Mouse (Mus musculus): ENCODE measurements around the gene A530016L24Rik. TPM values are rescaled to one million over a fixed set of nuclear protein-coding genes. Genes with fewer than 3 reads are reported as not detected.

Gene A530016L24Rik
- 0.07 TPM in 1 of 2 replicates, not detected in the other for polyA plus RNA-seq (2015; fragmentation: Nextera tagmentation; extraction: Ambion mirVana)

DNA sequence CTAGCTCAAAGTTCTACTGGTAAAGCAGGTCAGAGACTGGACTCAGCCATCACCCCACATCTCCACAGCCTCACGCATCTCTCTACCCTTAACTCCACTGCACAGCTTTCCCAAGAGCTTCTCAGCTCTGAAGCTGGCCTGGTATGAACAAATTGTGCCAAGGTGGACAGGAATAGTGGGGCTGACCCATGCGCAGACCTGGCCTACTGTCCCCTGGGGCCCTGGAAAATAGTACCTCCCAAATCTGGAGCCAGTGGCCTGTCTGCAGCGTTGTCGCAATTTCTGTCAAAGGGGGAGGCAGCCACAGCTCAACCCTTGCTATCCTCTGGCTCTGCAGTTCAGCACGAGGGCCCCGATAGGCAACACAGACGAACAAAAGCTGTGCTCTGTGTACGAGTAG lies at the start of gene A530016L24Rik:
Gene A530016L24Rik, plus strand, starts transcription at position 315 of the 400 bp plus-strand sequence.
- Histone ChIP-seq H3K27ac (replicated peaks) (no peak within 1 kb of the TSS), H3K4me2 (no peak within 1 kb of the TSS), H3K9me3 (replicated peaks) (no peaks in the 10 kb centered on the region), H3K27me3 (no peaks in the 10 kb centered on the region), H3K36me3 (replicated peaks) (no peaks in the 10 kb centered on the region), H3K4me1 (replicated peaks) (peaks cover 11% of the 10 kb centered on the region; the same call in 1 of the 2 replicates), H3K9ac (no peak within 1 kb of the TSS), H3K4me3 (replicated peaks) (no peak within 1 kb of the TSS)
- ATAC-seq (ENCODE audit: insufficient read depth): no peak
- WGBS (ENCODE audit: insufficient replicate concordance): 65% methylated on average over 8 of the region's 8 CpGs

DNA sequence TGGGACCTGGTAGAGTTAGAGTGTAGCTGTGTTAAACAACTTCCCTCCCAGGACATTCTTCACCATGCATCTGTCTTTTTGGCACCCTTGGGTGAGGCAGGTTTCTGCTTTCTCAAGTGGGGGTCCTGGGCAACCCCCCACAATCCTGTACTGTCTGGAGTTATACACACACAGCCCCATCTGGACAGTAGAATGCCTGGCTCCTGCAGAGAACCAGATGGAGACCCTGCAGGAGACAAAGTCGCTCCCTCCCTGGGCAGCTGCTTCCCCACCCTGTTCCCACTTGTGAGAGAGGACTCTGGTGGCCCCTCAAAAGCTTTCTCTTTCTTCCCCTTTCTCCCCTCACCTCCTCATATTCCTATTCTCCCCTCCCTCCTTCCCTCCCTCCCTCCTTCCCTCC lies 49.3 kb upstream of the A530016L24Rik start:
- Histone ChIP-seq H3K4me1 (replicated peaks) (no peaks in the 10 kb centered on the region), H3K4me2 (no peak overlapping the region), H3K27ac (replicated peaks) (no peak overlapping the region), H3K9ac (no peak overlapping the region), H3K27me3 (no peaks in the 10 kb centered on the region), H3K4me3 (replicated peaks) (no peak overlapping the region), H3K9me3 (replicated peaks) (no peaks in the 10 kb centered on the region), H3K36me3 (replicated peaks) (no peaks in the 10 kb centered on the region)
- ATAC-seq (ENCODE audit: insufficient read depth): no peak
- 22% methylated on average over 1 of the region's 1 CpGs for WGBS (ENCODE audit: insufficient replicate concordance)

DNA sequence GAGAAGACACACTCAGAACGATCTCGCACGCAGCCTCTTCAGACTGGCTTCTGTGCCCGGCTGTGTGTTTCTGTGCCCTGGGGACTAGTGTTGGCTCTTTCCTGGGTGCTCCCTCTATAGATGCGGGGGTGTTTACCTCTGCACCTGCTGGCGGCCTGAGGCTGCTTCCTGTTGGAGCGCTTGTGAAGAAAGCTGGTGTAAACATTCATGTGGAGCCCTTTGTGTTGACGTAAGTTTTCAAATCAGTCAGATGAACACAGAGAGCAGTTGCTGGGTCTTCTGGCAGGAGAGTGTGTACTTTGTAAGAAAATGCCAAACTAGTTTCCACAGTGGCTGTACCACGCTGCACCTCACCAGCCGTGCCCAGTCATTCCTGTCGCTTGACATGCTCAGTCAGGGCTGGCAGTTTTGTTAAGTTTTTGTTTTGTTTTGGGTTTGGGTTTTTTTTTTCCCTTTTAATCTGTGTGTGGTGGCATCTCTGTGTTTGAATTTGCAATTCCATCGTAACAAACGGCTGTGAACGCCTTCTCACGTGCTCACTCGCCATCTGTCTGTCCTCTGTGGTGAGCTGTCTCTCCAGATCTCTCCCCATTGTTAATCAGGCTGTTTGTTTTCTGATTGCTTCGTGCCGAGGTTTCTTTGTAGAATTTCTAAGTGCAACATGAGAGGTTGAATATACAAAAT lies 40.0 kb upstream of the A530016L24Rik start:
- no peaks in the 10 kb centered on the region for H3K27me3 ChIP-seq
- no peaks in the 10 kb centered on the region; the same call in 1 of the 2 replicates for H3K9me3 ChIP-seq (replicated peaks)
- no peaks in the 10 kb centered on the region for H3K36me3 ChIP-seq (replicated peaks)
- ATAC-seq (ENCODE audit: insufficient read depth): no peak
- no peak overlapping the region for H3K4me3 ChIP-seq (replicated peaks)
- 53% methylated on average over 18 of the region's 18 CpGs for WGBS (ENCODE audit: insufficient replicate concordance)
- no peak overlapping the region for H3K4me2 ChIP-seq
- H3K9ac ChIP-seq: no peak overlapping the region
- no peaks in the 10 kb centered on the region for H3K4me1 ChIP-seq (replicated peaks)
- no peak overlapping the region for H3K27ac ChIP-seq (replicated peaks)

GRCm38 (mm10) chr12:112449828-112450180 lies 39.4 kb upstream of the A530016L24Rik start:
- Histone ChIP-seq H3K27me3 (no peaks in the 10 kb centered on the region), H3K4me3 (replicated peaks) (no peak overlapping the region), H3K27ac (replicated peaks) (no peak overlapping the region), H3K4me2 (no peak overlapping the region), H3K9ac (no peak overlapping the region), H3K9me3 (replicated peaks) (no peaks in the 10 kb centered on the region; the same call in 1 of the 2 replicates), H3K36me3 (replicated peaks) (no peaks in the 10 kb centered on the region), H3K4me1 (replicated peaks) (no peaks in the 10 kb centered on the region)
- ATAC-seq (ENCODE audit: insufficient read depth): no peak
- 41% methylated on average over 8 of the region's 8 CpGs for WGBS (ENCODE audit: insufficient replicate concordance)

DNA sequence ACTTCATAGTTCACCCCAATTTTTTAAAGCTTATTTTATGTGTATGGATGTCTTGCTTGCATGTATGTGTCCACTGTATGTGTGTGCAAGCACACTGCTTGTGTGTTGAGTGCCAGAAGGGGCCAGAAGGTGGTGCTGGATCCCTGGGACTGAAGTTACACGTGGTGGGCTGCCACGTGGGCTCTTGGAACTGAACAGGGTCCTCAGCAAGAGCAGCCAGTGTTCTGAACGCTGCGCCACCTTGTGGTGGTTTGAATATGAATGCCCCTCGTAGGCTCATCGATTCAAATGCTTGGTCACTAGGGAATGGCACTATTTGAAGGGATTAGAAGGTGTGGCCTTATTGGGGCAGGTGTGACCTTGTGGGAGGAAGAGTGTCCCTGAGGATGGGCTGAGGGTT lies 38.4 kb upstream of the A530016L24Rik start:
- H3K27me3 ChIP-seq: no peaks in the 10 kb centered on the region
- ATAC-seq (ENCODE audit: insufficient read depth): no peak
- no peak overlapping the region for H3K9ac ChIP-seq
- H3K27ac ChIP-seq (replicated peaks): no peak overlapping the region
- H3K9me3 ChIP-seq (replicated peaks): no peaks in the 10 kb centered on the region; the same call in 1 of the 2 replicates
- H3K4me1 ChIP-seq (replicated peaks): no peaks in the 10 kb centered on the region
- H3K4me2 ChIP-seq: no peak overlapping the region
- H3K4me3 ChIP-seq (replicated peaks): no peak overlapping the region
- no peaks in the 10 kb centered on the region for H3K36me3 ChIP-seq (replicated peaks)
- WGBS (ENCODE audit: insufficient replicate concordance): 23% methylated on average over 6 of the region's 6 CpGs

DNA sequence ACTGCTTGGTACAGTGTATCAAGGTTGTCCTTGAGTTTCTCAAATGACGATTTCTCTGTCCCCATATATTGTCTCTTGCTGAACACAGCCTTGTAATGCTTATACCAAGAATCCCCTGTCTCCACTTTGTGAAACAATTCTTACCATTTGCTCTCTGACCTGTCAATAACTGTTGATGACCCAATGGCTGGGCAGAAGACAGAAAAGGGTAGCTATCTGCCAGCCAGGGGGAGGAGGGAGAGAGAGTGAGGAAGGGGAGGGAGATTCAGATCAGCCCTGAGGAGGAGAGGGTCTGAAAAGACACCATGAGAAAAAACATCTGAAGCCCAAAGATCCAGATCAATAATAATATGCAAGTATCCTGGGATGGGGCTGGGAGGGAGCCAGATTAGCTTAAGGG lies 37.9 kb upstream of the A530016L24Rik start:
- no peaks in the 10 kb centered on the region for H3K4me1 ChIP-seq (replicated peaks)
- H3K9me3 ChIP-seq (replicated peaks): no peaks in the 10 kb centered on the region; the same call in 1 of the 2 replicates
- WGBS (ENCODE audit: insufficient replicate concordance): 56% methylated on average over 1 of the region's 1 CpGs
- no peaks in the 10 kb centered on the region for H3K27me3 ChIP-seq
- no peak for ATAC-seq (ENCODE audit: insufficient read depth)
- H3K36me3 ChIP-seq (replicated peaks): no peaks in the 10 kb centered on the region
- H3K9ac ChIP-seq: no peak overlapping the region
- H3K27ac ChIP-seq (replicated peaks): no peak overlapping the region
- no peak overlapping the region for H3K4me2 ChIP-seq
- no peak overlapping the region for H3K4me3 ChIP-seq (replicated peaks)

DNA sequence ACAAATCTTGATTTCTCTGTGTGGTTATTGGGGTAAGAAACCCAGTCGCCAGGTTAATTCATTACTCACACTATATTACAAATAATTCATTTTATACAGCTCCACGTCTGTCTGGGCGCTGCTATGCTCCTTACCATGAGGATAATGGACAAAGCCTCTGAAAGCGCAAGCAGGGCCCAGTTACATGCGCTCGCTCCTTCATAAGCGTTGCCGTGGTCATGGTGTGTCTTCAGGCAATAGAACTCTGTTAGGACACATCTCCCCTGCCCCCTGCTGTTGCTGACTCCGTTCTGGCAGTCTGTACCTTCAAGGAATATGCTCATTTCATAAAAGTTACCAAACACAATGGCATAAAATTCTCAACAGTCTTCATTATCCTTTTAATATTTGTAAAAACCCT lies 37.4 kb upstream of the A530016L24Rik start:
- no peak for ATAC-seq (ENCODE audit: insufficient read depth)
- no peaks in the 10 kb centered on the region for H3K36me3 ChIP-seq (replicated peaks)
- no peak overlapping the region for H3K4me2 ChIP-seq
- H3K27me3 ChIP-seq: no peaks in the 10 kb centered on the region
- H3K4me1 ChIP-seq (replicated peaks): no peaks in the 10 kb centered on the region
- no peak overlapping the region for H3K4me3 ChIP-seq (replicated peaks)
- H3K9me3 ChIP-seq (replicated peaks): no peaks in the 10 kb centered on the region
- 71% methylated on average over 9 of the region's 9 CpGs for WGBS (ENCODE audit: insufficient replicate concordance)
- no peak overlapping the region for H3K27ac ChIP-seq (replicated peaks)
- H3K9ac ChIP-seq: no peak overlapping the region

DNA sequence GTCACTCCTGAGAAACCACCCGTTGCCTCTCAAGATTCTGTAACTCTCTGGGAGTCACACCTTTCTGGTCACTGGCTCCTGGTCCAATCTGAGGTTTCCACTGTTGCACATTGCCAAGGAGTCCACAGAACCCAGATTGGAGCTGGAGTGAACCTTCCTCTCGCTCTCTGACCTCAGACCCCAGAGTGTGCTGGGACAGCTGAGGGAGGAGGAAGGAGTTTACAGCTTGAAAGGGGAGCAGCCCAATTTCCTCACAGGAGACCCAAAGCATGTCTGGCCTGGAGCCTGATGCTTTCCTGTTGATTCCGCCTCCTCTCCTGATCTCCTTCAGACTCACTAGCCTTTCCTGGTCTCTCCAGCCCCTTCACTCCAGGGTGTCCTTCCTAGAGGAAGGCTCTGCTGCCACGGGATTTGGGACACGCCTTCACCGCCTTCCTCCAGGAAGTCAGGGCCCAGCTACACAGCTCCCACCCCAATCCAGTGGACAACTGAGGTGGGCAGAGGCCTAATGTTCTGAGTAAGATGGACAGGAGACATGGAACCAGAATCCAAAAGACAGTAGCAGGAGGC lies 33.0 kb upstream of the A530016L24Rik start:
- Histone ChIP-seq H3K36me3 (replicated peaks) (no peaks in the 10 kb centered on the region), H3K9ac (no peak overlapping the region), H3K4me3 (replicated peaks) (no peak overlapping the region), H3K9me3 (replicated peaks) (no peaks in the 10 kb centered on the region), H3K4me2 (no peak overlapping the region), H3K27me3 (no peaks in the 10 kb centered on the region), H3K4me1 (replicated peaks) (no peaks in the 10 kb centered on the region), H3K27ac (replicated peaks) (no peak overlapping the region)
- ATAC-seq (ENCODE audit: insufficient read depth): no peak
- 56% methylated on average over 6 of the region's 6 CpGs for WGBS (ENCODE audit: insufficient replicate concordance)

DNA sequence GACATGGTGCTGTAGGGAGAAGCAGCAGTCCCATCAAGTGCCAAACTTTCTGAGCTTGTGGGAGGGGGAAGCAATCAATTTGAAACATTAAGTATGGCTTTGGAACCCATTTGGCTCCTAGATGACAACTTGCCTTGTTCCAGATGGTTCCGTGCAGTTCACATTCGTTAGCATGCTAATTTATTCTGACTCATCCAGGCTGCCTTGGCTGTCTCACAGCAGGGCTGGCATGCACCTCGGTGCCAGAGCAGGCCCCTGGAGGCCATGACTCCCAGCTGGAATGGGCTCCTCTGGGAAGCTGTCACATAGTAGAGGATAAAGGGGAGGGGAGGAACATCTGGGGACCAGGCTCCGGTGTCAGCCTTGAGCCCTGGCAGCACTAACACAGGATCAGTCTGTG lies 31.4 kb upstream of the A530016L24Rik start:
- WGBS (ENCODE audit: insufficient replicate concordance): 69% methylated on average over 4 of the region's 4 CpGs
- ATAC-seq (ENCODE audit: insufficient read depth): no peak
- no peaks in the 10 kb centered on the region for H3K36me3 ChIP-seq (replicated peaks)
- H3K27me3 ChIP-seq: no peaks in the 10 kb centered on the region
- no peak overlapping the region for H3K4me2 ChIP-seq
- no peak overlapping the region for H3K4me3 ChIP-seq (replicated peaks)
- H3K9me3 ChIP-seq (replicated peaks): no peaks in the 10 kb centered on the region
- no peak overlapping the region for H3K9ac ChIP-seq
- H3K4me1 ChIP-seq (replicated peaks): no peaks in the 10 kb centered on the region
- no peak overlapping the region for H3K27ac ChIP-seq (replicated peaks)

DNA sequence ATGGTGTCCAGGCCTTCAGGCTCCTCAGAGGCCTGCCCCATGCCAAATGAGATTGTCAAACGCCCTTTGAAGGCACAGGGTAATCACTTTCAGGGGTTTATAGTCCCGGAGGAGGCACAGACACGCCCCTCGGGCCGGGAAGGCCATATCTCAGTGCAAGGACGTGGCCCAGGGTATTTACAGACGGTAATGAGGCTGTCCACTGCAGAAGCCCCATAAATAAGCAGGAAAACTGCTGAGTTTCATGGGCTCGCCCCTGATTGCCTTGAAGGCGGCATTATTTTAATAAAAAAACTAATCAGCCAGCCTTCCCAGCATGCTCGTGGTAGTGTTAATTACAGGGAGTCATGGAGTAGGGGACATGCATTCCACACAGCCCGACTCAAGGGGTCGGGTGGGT lies 26.8 kb upstream of the A530016L24Rik start:
- Histone ChIP-seq H3K9me3 (replicated peaks) (no peaks in the 10 kb centered on the region), H3K9ac (no peak overlapping the region), H3K27ac (replicated peaks) (no peak overlapping the region), H3K4me2 (no peak overlapping the region), H3K36me3 (replicated peaks) (no peaks in the 10 kb centered on the region), H3K4me3 (replicated peaks) (no peak overlapping the region), H3K4me1 (replicated peaks) (0 out of 2 replicates have a peak, but pooled peaks cover 2% of the 10 kb centered on the region), H3K27me3 (no peaks in the 10 kb centered on the region)
- ATAC-seq (ENCODE audit: insufficient read depth): no peak
- 53% methylated on average over 12 of the region's 12 CpGs for WGBS (ENCODE audit: insufficient replicate concordance)

DNA sequence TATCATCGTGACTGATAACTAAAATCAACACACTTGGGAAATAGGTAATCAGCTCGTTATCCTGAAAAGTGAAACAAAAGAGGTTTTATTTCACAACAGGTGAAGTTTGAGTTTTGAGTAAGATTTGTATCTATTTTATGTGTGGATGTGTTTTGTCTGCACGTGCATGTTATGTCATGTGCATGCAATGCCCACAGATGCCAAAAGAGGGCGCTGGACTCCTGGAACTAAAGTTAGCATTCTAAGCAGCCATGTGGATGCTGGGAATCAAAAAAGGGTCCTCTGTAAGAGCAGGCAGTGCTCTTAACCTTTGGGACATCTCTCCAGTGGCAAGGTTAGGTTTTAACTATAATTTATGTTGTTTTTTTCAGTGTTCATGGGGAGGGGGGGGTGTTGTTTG lies 26.0 kb upstream of the A530016L24Rik start:
- Histone ChIP-seq H3K4me3 (replicated peaks) (no peak overlapping the region), H3K4me2 (no peak overlapping the region), H3K9me3 (replicated peaks) (no peaks in the 10 kb centered on the region), H3K4me1 (replicated peaks) (0 out of 2 replicates have a peak, but pooled peaks cover 2% of the 10 kb centered on the region), H3K36me3 (replicated peaks) (no peaks in the 10 kb centered on the region), H3K27ac (replicated peaks) (no peak overlapping the region), H3K9ac (no peak overlapping the region), H3K27me3 (no peaks in the 10 kb centered on the region)
- 56% methylated on average over 4 of the region's 4 CpGs for WGBS (ENCODE audit: insufficient replicate concordance)
- ATAC-seq (ENCODE audit: insufficient read depth): no peak
